Mouse (Mus musculus): ENCODE measurements at regions not wholly inside any gene's neighbourhood (a gene's known extent, or its start where the extent isn't known, plus 50 kb on each side); places are given as distances from the start of the nearest gene placed in this dataset.

DNA sequence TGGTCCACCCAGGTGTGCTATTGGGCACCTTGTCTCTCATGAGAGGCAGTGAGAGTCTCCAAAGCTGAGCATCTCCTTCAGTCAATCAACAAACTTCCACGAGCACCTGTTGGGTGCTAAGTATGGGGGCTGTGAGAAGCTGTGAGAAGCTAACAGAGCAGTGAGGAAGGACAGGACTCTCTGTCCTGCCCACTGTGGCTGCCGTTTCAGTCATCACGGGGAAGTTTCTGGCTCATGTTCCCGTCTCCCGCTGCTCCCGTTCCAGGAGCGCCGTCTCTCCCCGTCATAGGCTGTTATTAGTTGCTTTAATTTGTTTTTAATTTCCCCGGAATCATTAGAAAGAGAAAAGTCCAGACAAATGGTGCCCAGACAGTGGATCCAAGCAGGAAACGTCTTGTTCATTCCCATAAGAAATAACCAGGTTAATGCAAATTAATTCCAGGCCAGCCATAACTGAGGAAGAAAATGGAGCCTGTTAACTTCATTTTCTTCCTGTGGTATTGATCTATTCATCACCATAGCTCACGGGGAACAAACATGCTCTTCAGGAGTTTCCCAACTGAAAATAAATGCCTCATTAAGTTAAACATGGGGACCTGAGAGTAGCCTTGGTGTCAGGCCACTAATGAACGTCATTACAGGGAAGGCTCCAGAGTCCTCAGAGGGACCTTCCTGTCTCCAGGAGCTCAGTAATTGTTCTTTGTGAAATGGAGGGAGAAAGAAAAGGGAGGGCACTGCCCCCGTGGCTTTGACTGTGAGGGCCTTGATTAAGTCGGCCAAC lies 70.3 kb downstream of the Matn1 start:
- DNase-seq (ENCODE audit: low spot score in 2 of 2), result no peak

DNA sequence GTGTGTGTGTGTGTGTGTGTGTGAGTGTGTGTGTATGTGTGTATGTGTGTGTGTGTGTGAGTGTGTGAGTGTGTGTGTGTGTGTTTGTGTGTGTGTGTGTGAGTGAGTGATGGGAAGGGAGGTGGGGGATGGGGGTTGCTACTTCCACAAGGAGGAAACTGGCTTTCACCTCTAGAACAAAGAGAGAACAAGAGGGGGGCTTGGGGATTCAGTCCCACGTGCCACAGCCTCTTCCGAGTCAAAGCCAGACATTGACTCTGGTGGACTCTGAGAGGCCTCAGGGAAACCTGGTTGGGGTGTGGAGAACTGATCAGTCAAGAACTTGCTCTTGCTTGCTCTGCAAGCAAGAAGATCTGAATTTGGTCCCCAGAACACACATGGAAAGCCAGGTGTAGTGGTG lies 71.0 kb downstream of the Matn1 start:
- no peak for DNase-seq (ENCODE audit: low spot score in 2 of 2)

DNA sequence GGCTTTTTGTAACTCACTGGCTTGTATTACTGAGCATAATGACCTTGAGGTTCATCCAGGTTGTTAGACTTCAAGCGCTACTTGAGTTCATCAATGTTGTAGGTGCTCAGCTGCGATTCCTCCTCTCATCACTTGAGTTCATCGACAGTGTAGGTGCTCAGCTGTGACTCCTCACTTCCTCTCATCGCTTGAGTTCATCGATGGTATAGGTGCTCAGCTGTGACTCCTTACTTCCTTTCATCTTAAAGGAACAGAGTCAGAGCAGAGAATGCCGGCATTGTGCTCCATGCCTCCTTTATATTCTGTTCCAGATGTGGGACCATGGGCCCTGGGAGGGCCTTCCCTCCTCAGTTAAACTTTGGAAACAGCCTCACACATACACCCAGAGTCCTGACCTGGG lies 79.4 kb downstream of the Matn1 start:
- no peak for DNase-seq (ENCODE audit: low spot score in 2 of 2)

DNA sequence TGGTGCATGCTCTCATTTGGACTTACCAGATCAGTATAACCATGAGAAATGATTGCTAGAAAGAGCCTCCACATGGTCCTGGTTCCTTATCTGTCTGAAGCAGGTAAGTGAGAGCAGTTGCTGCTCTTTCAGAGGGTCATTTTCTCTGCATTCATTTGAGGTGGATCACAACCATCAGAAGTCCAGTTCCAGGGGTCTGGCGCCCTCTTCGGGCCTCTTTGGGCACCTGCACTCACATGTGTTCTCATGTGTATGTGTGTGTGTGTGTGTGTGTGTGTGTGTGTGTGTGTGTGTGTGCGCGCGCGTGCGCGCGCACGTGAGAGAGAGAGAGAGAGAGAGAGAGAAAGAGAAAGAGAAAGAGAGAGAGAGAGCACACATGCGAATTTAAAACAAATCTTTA lies 92.1 kb downstream of the Matn1 start:
- DNase-seq (ENCODE audit: low spot score in 2 of 2), result no peak

DNA sequence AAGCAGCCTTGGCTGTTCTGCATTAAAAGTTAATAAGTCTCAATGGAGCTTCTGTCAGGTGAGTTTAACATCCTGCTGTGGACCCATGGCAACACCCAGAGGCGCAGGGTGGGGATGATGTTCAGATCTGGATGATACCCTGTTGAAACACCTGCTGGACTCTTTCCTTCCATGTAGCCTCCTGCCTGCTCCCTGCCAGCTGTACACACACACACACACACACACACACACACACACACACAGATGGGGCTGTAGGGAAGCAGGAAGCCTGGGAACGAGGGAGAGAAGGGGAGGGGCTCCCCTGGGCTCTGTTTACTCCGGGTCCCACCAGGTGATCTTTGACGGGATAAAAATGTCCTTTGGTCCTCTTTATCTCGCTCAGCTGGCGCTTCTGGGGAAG lies 93.0 kb downstream of the Matn1 start:
- DNase-seq (ENCODE audit: low spot score in 2 of 2), result no peak

DNA sequence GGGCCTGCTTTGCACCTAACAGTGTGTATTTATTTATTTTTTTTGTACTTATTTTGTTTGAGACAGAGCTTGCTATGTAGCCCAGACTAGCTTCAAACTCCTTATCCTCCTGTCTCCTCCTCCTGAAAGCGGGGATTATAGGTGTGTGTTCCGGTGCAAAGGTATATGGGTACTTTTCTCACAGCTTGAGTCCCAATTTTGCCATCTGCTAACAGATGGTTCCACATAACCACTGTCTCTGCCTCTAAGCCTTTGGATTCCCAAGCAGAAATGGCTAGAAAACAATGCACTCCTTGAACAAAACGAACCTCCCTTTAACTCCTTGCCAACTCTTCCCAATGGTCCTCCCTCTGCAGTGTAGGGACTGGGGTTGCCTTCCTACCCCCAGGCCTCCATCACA lies 95.5 kb downstream of the Matn1 start:
- no peak for DNase-seq (ENCODE audit: low spot score in 2 of 2)

DNA sequence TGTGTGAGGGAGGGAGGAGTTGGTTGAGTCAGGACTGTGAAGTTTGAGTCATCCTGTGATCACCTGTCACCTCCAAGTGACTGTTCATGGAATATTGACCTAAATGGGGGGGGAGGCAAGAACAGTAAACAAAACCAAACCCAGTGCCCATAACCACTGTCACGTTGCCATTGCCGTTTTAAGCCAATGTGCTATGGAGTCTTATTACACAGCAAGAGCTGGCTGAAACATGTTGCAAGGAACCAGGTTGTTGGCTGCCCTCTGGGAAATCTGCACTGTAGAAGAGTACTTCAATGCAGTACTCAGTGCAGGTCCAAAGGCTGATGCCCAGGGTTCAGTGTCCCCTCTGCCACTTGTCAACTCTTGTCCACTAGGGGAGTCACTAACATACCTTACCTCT lies 97.0 kb downstream of the Matn1 start:
- DNase-seq (ENCODE audit: low spot score in 2 of 2), result no peak

DNA sequence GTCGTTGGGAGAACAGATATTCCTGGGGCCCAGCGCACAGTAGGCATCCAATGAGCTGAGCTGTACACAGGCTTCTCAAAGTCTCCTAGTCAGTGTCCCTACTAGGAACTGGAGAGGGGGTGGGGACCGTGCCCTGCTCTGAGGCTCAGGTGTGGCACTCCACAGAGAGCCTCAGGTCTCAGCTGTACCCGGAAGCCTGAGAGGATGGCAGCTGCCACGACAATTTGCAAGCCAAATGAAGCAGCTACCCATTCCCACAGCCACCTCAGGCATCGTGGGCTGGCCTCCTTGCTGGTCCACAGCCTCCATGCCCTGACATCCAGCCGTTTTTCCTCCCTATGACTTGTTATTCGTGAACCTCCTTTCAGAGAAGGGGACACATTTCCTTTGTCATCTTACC lies 101.9 kb downstream of the Matn1 start:
- DNase-seq (ENCODE audit: low spot score in 2 of 2), result no peak

DNA sequence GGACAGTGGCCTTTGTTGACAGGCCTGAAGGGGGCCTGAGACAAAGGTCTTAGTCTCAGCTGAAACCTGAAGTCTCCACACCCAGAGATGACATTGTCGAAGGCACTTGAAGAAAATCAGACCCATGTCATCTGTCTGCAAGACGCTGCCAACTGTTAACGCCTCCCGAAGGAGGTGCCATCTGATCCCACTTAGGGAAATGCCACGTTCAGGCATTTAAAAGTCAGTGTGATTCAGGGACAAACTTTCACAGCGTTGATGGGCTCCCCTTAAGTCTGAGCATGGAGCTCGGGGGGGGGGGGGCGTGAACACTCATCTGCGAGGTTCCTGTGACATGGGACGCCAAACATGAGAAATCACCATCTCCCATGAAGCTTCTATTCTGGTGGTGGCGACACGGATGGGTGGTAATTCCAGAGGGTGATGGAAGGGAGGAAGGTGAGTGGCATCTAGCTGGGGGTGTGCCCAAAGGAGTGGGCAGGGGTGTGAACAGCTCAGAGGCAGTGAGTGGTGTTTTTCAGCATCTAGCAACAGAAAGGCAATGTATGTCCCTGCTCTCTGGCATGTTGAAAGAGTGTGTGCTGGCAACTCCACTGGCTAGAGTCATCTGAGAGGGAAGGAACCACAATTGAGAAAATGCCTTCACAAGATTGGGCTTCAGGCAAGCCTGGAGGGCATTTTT lies 102.9 kb downstream of the Matn1 start:
- DNase-seq (ENCODE audit: low spot score in 2 of 2), result peak; percentile 18 to 30

DNA sequence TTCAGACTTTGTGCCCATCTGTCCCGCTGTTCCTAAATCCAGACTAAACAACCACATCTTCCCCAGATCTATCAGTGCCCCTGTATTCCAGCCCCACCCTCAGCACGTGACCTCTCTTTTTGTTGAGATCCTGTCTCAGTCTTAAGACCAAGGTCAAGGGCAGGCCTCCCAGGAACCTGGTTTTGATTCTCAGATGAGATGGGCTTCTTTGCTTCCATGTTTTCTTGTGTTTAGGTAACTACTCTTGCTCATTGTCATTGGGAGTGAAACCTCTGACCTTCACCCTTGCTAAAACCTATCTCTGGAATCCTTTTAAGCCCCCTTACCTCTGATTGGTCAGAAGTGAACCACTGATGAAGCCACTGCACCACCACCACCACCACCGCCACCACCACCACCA lies 112.1 kb downstream of the Matn1 start:
- DNase-seq (ENCODE audit: low spot score in 2 of 2), result no peak

DNA sequence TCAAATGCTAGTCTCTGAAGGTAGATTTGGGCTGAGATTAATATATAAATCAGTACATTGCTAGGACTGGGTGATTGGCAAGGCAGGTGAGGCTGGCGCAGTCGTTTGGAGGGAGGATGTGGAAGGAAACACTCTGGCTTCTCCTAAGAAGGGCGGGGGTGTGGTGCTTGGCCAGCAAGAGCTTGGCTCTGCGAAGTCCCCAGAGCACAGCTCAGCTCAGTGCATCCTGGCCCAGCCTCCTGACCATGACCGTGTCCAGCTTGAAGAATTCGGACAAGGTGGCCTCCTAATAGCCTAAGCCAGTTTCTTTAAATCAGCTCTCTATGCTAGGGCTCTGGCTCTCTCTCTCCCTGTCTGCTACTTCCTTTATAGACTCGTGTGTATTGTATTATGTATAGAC lies 115.4 kb downstream of the Matn1 start:
- DNase-seq (ENCODE audit: low spot score in 2 of 2), result no peak

DNA sequence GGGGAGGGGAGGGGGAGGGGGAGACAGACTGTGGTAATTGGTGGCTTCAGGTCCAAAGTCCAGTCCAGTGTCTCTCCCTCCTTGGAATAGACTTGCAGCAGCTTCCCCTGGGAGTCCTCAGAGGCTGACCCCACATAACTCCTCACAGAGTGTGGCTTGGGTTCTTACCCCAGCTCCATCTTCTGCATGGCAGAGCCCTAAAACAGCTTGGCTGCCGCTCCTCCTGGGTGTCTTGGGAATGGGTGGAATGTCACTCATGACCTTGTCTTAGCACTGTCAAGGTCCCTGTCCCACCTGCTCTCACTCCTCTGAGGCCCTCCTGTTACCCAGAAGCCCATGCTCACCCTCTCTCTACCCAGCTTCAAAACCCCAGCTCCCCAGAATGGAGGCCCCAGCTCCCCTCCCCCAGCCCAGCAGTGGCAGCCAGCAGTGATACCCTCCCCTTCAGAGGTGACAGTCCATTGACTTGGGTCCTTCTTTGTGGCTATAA lies 116.1 kb downstream of the Matn1 start:
- no peak for DNase-seq (ENCODE audit: low spot score in 2 of 2)

DNA sequence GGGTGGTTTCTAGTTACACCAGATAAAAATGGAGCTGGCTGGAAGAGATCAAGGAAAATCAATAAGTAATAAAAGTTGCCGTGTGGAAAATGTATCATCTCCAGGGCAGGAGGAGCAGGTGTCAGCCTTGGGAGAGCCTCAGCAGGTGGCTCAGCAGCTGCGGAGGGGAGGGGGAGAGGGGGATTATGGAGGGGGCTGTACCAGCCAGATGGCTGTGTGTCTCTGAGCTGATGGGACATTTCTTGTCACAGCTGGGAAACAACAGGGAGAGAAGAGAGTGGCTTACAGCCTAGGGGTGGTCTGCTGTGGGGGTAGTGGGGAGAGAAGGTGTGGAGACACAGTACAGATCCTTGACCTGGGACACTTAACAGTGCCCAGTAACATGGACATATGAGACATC lies 116.5 kb downstream of the Matn1 start:
- no peak for DNase-seq (ENCODE audit: low spot score in 2 of 2)

DNA sequence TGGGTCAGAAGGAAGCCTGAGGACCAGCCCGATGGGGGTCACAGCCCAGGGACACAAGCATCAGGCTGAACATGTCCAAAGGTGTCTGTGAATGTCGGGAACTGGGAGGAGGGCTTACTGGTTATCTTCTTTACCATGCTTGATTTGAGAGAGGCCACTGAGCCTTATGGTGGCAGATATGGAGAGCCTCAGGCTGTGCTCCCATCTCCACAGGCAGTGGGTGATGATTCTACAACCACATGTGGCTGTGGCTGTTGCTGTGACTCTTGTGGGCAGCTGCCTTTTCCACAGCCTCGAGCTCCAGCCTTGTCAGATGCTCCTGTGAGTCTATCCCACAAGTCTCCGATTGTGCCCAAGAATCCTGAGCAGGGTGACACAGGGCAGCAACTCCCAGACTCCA lies 118.4 kb downstream of the Matn1 start:
- DNase-seq (ENCODE audit: low spot score in 2 of 2), result no peak

DNA sequence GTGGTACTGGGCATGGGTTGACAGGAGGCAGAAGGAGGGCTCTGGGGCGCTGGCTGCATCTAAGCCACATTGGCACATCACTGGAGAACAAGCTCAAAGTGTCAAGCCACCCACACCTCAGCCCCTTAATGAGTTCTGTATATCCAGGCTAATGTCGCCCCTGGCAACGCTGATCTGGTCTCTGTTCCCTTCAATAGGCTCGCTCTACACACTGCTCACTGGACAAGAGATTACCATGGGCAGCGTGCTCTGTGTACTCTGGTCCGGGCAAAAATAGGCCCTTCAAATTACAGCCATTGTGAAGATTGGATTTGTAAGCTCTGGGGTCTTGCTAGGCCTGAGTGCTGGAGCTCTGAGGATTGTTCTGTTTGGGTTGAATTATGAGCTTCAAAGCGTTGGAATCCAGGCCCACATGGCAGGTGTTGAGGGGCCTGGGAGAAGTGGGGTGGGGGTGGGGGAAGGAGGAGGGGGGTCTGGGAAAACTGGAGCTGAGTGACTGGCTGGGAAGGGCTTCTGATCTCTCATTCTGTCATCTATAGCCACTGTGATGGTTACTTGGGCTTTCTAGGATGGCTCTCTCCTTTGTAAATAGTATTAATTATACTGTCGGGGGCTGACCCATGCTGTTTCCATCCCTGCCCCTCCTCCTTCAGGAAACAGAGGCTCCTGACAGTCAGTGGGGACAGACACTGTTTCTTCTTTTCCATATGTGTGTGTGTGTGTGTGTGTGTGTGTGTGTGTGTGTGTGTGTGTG lies 122.2 kb downstream of the Matn1 start:
- DNase-seq (ENCODE audit: low spot score in 2 of 2), result no peak

DNA sequence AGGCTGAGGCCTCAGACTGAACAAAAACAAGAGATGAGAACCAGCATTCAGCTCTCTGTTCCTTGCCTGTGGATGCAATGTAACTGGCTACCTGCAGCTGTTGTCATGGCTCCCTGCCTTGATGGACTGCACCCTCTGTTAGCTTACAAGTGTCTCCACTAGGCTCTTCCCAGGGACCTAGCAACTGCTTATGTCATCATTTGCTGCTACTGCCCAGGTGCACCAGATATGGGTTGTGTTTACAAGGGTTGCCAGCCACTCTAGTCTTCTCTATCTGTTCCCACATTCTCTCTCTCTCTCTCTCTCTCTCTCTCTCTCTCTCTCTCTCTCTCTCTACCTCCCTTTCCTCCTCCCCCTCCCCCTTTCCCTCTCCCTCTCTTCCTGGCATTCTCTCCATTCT lies 126.4 kb downstream of the Matn1 start:
- DNase-seq (ENCODE audit: low spot score in 2 of 2), result no peak

DNA sequence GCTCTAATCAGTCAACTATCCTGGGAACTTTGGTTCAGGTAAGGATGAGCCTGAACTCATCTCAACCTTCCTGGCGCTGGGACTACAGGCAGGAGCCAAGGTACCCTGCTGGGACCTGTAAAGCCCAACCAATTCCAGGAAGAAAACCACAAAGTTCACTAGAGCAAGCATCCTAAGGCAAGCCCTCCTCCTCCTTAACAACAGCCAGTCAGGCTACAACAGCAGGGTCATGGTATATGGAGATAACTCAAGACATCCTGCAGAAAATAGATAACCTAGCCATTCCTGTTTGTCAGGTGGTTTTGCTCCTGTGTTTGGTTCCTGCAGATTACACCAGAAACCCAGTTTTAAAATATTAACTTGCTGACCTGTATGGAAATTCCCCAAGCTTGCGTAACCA lies 128.4 kb downstream of the Matn1 start:
- no peak for DNase-seq (ENCODE audit: low spot score in 2 of 2)

DNA sequence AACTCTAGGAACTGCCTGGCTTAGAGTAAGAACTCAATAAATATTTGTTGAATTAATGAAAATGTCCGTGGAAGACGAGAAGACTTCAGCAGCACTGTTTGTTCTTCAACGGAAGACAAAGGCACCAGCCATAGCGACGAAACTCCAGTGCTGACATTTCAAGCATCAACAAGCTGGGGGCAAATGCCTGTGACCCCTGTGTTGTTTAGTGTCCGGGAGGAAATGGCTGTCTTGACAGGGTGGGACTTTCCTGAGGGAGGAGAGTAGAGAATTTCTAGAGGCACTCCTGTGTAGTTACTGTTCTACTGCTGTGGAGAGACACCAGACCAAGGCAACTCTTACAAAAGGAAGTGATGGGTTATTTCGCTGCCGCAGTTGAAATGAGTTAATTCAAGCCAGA lies 129.2 kb downstream of the Matn1 start:
- no peak for DNase-seq (ENCODE audit: low spot score in 2 of 2)

DNA sequence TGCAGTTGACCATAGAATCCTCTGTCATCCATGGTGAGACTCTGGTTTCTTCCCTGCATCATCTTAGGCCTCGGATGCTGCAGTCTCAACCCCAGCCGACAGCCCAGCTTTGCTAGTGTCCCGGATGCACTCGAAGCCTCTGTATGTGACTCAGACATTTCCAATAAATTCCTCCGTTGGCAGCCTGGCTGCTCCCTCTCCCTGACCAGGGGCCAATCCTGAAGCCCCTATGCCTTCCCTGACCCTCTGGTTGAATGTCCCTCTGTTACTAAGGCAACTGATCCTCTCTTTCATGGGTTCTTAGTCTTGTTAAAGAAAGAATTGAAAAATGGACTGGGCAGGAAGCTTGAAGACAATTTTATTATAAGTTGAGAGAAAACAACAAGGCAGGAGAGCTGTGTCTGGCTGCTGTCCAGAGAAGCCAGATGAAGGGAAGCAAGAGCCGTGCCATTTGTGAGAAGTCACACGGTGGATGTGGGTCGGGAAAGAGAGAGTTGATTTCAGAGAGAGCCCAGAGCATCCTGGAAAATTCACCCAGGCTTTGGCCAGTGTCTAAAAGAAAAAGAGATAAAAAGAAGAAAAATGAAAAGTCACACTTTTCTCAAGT lies 131.2 kb downstream of the Matn1 start:
- no peak for DNase-seq (ENCODE audit: low spot score in 2 of 2)

DNA sequence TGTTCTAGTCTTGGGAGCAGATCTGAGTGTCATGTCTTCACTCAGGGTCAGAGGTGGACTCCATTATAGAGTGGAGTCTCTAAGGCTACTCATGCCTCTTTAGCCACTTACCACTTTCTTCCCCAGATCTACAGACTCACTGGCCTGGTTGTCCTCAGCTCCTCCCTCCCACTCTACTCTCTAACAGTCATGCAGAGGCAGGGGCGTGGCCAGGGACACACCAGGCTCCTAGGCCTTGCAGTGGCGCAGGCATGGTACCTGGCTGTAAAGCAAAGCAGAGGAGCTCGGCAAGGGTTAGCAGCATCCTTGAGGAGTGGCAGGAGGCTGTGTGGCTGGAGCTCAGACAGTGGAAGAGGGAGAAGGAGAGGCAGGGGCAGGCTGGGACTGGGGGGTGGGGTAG lies 132.4 kb downstream of the Matn1 start:
- no peak for DNase-seq (ENCODE audit: low spot score in 2 of 2)

DNA sequence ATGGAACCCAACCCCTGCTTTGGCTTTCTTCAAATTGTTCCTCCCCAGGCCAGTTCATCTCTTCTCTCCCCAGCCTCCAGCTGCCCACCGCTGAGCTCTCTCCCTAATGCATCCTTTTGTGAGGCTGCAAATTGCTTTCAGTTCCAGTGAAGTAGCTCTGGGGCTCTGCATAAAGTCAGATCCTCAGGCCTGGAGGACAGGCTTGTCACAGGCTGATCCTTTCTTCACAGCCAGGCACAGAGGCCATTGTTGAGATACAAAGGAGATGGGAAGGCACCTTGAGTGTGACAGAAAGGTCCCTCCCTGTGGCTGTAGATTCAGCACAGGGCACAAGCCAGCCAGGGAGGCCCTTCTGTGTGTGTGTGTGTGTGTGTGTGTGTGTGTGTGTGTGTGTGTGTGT lies 135.9 kb downstream of the Matn1 start:
- DNase-seq (ENCODE audit: low spot score in 2 of 2), result no peak

DNA sequence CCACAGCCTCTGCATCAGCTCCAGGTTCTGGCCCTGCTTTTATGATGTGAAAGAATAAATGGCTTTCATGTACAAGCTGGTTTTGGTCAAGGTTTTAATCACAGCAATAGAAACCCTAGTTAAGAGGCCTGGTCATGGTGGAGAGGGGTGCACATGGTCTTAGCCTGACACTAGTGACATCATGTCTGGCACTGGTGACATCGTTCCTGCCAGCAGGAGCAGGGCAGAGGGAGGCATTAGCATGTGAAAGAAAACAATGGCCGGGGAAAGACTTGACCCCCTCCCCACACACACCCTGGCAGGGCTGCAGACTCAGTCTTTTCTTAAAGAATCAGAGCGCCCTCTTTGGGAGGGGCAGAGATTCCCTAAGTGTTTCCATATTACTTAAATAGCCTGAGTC lies 139.2 kb downstream of the Matn1 start:
- no peak for DNase-seq (ENCODE audit: low spot score in 2 of 2)

Data from layer of hippocampus, adult 8-10 months (tissue).